Mouse (Mus musculus) heart, embryonic 16.5 days (tissue): Measurements from ENCODE around the gene Bst2. TPM values are rescaled to one million over a fixed set of nuclear protein-coding genes. Genes with fewer than 3 reads are reported as not detected.
A peak's percentile ranks its signal among the peaks of the same experiment; 100 is the strongest.

ENCODE experiments used
- ATAC-seq: fragments of 200-750 bp; cut with Nextera tagmentation; replicated peaks from 2 replicates; pipeline ENCODE4 v1.8.0; 2017; ENCODE audit warnings: moderate number of reproducible peaks; ENCODE audit not compliant: insufficient read depth, low FRiP score; ENCODE audit errors: extremely low read depth
- H3K27ac ChIP-seq: fragments of 300-500 bp; sonication (generic); 2 replicates; pipeline ENCODE4 v1.5.1; 2014; ENCODE audit warnings: mild to moderate bottlenecking, low read length, control low read depth, moderate library complexity
- H3K27me3 ChIP-seq: fragments of 300-500 bp; sonication (generic); 2 replicates; pipeline ENCODE4 v1.6.1; 2014; ENCODE audit warnings: low read length, mixed read lengths; ENCODE audit not compliant: control insufficient read depth, insufficient read depth
- H3K36me3 ChIP-seq: fragments of 300-500 bp; sonication (generic); 2 replicates; pipeline ENCODE4 v1.6.1; 2014; ENCODE audit not compliant: control insufficient read depth, insufficient read depth
- H3K4me1 ChIP-seq: fragments of 300-500 bp; sonication (generic); 2 replicates; pipeline ENCODE4 v1.6.1; 2014; ENCODE audit warnings: low read length, mixed read lengths; ENCODE audit not compliant: control insufficient read depth, insufficient read depth
- H3K4me2 ChIP-seq: fragments of 300-500 bp; sonication (generic); 2 replicates; pipeline ENCODE4 v1.6.1; 2014; ENCODE audit warnings: low read depth, mild to moderate bottlenecking, control low read depth, low read length
- H3K4me3 ChIP-seq: fragments of 300-500 bp; sonication (generic); 2 replicates; pipeline ENCODE4 v1.5.1; 2014; ENCODE audit warnings: mild to moderate bottlenecking, control low read depth, low read length
- H3K9ac ChIP-seq: fragments of 300-500 bp; sonication (generic); 2 replicates; pipeline ENCODE4 v1.6.1; 2014; ENCODE audit warnings: low read length, control low read depth
- H3K9me3 ChIP-seq: fragments of 300-500 bp; sonication (generic); replicated peaks from 2 replicates; pipeline ENCODE4 v1.6.1; 2016; ENCODE audit warnings: low read length; ENCODE audit not compliant: control insufficient read depth
- whole genome bisulfite sequencing: fragments of 180-500 bp; shearing (Covaris S2); extraction: QIAGEN DNeasy Blood & Tissue Kit; methylation state at CpG from one replicate; pipeline ENCODE4 v1.1.7; 2014; 5-methylcytosine and 5-hydroxymethylcytosine counted together
- polyA plus RNA-seq: library from polyadenylated mRNA; unstranded; fragments of >200 nt; fragmentation: Nextera tagmentation; extraction: Ambion mirVana; gene quantifications from 2 replicates; pipeline ENCODE4 v1.2.1, GENCODE M21; 2015

The Bst2 gene
- polyA plus RNA-seq, 1 experiment from 2014 or later = 46.5 TPM

DNA sequence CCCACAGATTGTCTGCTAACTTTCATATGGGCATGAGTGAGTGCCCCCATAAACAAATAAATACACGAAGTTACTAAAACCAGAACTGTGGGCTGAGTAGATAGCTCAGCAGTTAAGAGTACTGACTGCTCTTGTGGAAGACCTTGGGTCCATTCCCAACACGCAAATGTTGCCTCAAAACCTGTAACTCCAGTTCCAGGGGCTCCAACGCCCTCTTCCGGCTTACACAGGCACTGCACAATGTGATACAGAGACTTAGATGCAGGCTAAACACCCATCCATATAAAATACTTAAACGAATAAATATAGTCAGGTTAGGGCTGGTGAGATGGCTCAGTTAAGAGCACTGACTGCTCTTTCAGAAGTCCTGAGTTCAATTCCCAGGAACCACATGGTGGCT, 22.2 kb downstream of the Bst2 start:
- Histone ChIP-seq H3K9me3 (no peaks in the 10 kb centered on the region), H3K27ac (no peak overlapping the region), H3K4me1 (no peaks in the 10 kb centered on the region), H3K27me3 (peaks cover 15% of the 10 kb centered on the region), H3K4me3 (no peak overlapping the region), H3K36me3 (no peaks in the 10 kb centered on the region), H3K4me2 (no peak overlapping the region), H3K9ac (no peak overlapping the region)
- WGBS = 70% methylated on average over 5 of the region's 5 CpGs
- no peak for ATAC-seq

DNA sequence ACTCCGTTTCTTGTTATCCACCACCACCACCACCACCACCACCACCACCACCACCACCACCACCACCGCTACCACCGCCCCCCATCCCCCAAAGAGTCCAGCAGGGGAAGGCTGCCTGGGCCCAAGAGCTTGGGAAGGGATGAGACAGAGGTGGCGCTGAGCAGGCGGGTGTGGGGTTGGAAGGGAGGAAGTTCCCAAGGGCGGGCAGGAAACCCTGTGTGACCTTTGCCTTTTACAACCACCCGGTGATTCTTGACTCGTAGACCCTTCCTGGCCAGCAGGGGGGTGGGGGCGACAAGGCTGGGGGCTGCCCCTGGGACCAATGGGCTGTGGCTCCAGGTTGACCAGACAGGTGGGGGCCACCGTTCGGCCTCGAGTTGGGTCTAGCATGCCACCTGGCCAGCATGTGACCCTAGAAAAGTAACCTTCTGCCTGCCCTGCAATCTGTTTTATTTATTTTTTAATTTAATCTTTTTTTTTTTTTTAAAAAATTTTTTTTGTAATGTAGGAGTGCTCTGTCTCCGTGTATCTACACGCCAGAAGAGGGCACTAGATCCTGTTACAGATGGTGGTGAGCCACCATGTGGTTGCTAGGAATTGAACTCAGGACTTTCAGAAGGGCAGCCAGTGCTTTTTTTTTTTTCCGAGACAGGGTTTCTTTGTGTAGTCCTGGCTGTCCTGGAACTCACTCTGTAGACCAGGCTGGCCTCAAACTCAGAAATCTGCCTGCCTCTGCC, 24.1 kb downstream of the Bst2 start:
- H3K27me3 ChIP-seq = peaks cover 31% of the 10 kb centered on the region
- H3K4me2 ChIP-seq = no peak overlapping the region
- no peaks in the 10 kb centered on the region for H3K9me3 ChIP-seq
- WGBS = 53% methylated on average over 15 of the region's 15 CpGs
- H3K36me3 ChIP-seq = no peaks in the 10 kb centered on the region
- no peak overlapping the region for H3K9ac ChIP-seq
- no peaks in the 10 kb centered on the region for H3K4me1 ChIP-seq
- no peak overlapping the region for H3K27ac ChIP-seq
- H3K4me3 ChIP-seq = no peak overlapping the region
- no peak for ATAC-seq

DNA sequence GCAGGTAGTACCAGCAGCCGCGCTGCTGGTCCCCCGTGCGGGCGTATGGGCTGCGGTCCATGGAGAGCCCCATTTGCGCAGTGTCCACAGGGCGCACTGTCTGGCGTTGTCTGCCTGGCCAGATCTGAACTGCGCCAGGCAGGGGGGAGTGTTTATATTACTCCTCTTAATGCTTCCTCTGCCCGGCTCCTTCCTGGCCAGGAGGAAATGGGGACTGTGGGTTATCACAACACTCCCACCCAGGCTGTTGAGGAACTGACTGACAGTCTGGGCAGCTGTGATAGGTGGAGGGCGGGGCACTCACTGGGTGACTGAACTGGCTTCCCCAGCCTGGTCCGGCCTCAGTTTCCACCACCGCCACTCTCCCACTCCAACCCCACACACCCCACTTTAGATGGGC, 25.6 kb downstream of the Bst2 start, which contains the start of gene Plvap:
TSS of gene Plvap (minus strand) at position 109 of the 400 bp plus-strand sequence.
- Histone ChIP-seq H3K9ac (no peak within 1 kb of the TSS), H3K4me2 (peak within 1 kb of the TSS; percentile 13), H3K27me3 (peaks cover 46% of the 10 kb centered on the region), H3K36me3 (no peaks in the 10 kb centered on the region), H3K4me1 (peaks cover 3% of the 10 kb centered on the region; the same call in 1 of the 2 replicates), H3K27ac (0 out of 2 replicates have a peak within 1 kb of the TSS, but pooled peaks have one; percentile 7), H3K4me3 (peak within 1 kb of the TSS; percentile 35), H3K9me3 (no peaks in the 10 kb centered on the region)
- WGBS = 25% methylated on average over 14 of the region's 14 CpGs
- peak; percentile 47; the same call in 1 of the 2 replicates for ATAC-seq

DNA sequence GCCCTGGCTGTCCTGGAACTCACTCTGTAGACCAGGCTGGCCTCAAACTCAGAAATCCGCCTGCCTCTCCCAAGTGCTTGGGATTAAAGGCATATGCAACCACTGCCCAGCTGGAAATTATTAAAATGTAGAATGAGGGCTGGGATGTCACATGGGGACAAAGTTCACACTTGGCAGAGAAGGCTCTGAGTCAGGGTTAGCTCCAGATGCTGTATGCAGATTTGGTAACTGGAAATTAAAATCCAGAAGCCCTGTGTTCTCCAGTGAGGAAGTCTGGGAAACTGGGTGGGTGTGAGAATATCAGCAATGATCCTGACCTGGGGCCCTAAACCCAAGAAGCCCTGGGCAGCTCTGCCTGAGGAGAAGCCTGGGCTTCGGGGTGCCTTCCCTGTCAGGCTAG, 27.9 kb downstream of the Bst2 start:
- Histone ChIP-seq H3K27me3 (peaks cover 51% of the 10 kb centered on the region), H3K9ac (no peak overlapping the region), H3K4me2 (0 out of 2 replicates have a peak overlapping the region, but pooled peaks have one; percentile 21), H3K9me3 (no peaks in the 10 kb centered on the region), H3K4me3 (peak overlapping the region; percentile 35), H3K4me1 (peaks cover 3% of the 10 kb centered on the region; the same call in 1 of the 2 replicates), H3K36me3 (no peaks in the 10 kb centered on the region), H3K27ac (no peak overlapping the region)
- WGBS = 69% methylated on average over 2 of the region's 2 CpGs
- ATAC-seq = no peak

DNA sequence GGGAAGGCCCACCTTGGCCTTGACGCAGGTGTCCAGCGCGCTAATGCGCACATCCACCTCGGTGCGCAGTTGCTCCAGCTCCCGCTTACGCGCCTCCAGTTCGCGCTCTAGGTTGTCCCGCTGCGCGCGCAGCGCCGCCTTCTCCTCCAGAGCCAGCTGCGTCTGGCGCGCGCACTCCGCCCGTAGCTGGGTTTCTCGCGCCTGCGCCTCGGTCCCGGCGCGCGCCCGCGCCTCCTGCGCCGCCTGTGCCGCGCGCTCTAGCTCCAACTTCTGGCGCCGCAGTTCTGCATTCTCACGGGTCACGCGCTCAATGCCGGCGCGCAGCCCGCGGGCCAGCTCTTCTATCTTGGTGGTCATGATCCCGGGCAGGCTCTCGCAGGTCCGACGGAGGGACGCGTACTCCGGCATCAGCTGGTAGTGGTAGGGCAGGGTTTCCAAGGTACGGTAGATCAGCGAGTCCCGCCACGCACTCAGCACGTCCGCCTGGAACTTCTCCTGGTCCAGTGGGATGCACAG, 29.6 kb downstream of the Bst2 start:
- H3K27ac ChIP-seq = no peak overlapping the region
- H3K9me3 ChIP-seq = no peaks in the 10 kb centered on the region
- peak overlapping the region; percentile 80 for H3K4me2 ChIP-seq
- peak overlapping the region; percentile 54 for H3K4me3 ChIP-seq
- H3K27me3 ChIP-seq = peaks cover 50% of the 10 kb centered on the region
- H3K36me3 ChIP-seq = no peaks in the 10 kb centered on the region
- H3K4me1 ChIP-seq = peaks cover 3% of the 10 kb centered on the region; the same call in 1 of the 2 replicates
- H3K9ac ChIP-seq = peak overlapping the region; percentile 70
- WGBS = under 1% methylated on average over 61 of the region's 61 CpGs
- ATAC-seq = peak; percentile 73

DNA sequence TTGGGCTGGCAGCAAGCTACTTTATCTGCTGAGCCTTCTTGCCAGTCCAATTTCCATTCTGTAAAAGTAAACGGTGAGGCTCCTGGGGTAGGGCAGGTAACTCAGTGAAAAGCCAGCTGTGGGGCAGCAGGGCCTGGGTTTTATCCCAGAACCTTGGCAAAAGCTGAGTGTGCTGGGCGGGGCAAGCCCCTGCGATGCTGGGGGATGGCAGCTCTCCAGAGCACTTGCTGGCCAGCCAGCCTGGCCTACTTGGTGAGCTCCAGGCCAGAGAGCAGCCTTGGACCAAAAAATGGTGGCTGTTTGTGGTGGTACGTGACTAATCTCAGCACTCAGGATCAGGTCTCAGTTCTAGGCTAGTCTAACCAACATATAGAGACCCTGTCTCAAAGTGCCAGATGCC, 31.3 kb downstream of the Bst2 start:
- Histone ChIP-seq H3K9me3 (no peaks in the 10 kb centered on the region), H3K4me1 (peaks cover 3% of the 10 kb centered on the region; the same call in 1 of the 2 replicates), H3K4me2 (no peak overlapping the region), H3K9ac (no peak overlapping the region), H3K36me3 (no peaks in the 10 kb centered on the region), H3K27ac (no peak overlapping the region), H3K4me3 (no peak overlapping the region), H3K27me3 (peaks cover 42% of the 10 kb centered on the region)
- no peak for ATAC-seq
- 59% methylated on average over 4 of the region's 4 CpGs for WGBS

DNA sequence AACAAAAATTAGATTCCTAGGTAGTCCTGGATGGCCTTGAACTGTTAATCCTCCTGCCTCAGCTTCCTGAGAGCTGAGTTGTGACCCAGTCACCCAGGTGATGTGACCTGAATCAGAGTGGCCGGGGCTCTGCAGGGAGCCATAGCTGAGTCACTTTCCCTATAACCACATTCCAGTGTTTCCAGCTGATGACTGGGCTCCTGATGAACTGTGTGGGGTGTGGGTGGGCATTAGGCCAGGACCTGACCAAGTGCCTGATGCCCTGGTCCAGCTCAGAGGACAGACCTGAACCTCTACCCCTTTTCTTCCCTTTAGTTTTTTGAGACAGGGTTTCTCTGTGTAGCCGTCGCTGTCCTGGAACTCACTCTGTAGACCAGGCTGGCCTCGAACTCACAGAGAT, 31.9 kb downstream of the Bst2 start:
- Histone ChIP-seq H3K27me3 (peaks cover 38% of the 10 kb centered on the region), H3K4me1 (peaks cover 3% of the 10 kb centered on the region; the same call in 1 of the 2 replicates)
- 86% methylated on average over 4 of the region's 4 CpGs for WGBS

DNA sequence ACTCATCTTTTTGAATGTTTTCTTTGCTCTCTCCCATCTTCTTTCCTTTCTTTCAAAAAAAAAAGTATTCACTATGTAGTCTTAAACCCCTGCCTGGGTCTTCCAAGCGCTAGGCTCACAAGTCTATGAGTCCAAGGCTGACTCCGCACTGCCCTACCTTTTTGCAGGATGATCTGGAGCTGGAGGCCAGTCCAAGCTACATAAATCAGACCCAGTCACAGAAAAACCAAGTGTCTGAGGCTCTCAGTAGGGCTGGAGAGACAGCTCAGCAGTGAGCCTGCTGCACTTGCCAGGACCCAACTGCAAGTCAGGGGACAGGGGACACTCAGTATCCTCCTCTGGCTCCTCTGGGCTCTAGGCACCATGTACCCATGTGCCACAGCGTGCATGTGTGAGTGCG, 32.9 kb downstream of the Bst2 start:
- no peak for ATAC-seq
- H3K4me3 ChIP-seq = no peak overlapping the region
- H3K27ac ChIP-seq = no peak overlapping the region
- no peak overlapping the region for H3K4me2 ChIP-seq
- H3K9ac ChIP-seq = no peak overlapping the region
- peaks cover 4% of the 10 kb centered on the region for H3K4me1 ChIP-seq
- H3K9me3 ChIP-seq = no peaks in the 10 kb centered on the region
- no peaks in the 10 kb centered on the region for H3K36me3 ChIP-seq
- peaks cover 29% of the 10 kb centered on the region for H3K27me3 ChIP-seq
- 93% methylated on average over 4 of the region's 4 CpGs for WGBS

More for the DNA sequence above, 31.9 kb downstream of the Bst2 start:
- Histone ChIP-seq H3K9ac (no peak overlapping the region), H3K27ac (no peak overlapping the region), H3K36me3 (no peaks in the 10 kb centered on the region), H3K9me3 (no peaks in the 10 kb centered on the region), H3K4me3 (no peak overlapping the region), H3K4me2 (no peak overlapping the region)
- ATAC-seq = no peak
